Mouse (Mus musculus) neural tube, embryonic 15.5 days (tissue): ENCODE results near the gene Ttll12. TPM values are rescaled to one million over a fixed set of nuclear protein-coding genes. Genes with fewer than 3 reads are reported as not detected.

Experiments
- ATAC-seq: fragments of 200-750 bp; cut with Nextera tagmentation; 2 replicates; pipeline ENCODE4 v1.8.0; 2017; ENCODE audit warnings: mild to moderate bottlenecking, moderate TSS enrichment, moderate library complexity; ENCODE audit not compliant: low FRiP score
- H3K27ac ChIP-seq: fragments of 300-500 bp; sonication (generic); replicated peaks from 2 replicates; pipeline ENCODE4 v1.5.1; 2015; ENCODE audit warnings: mild to moderate bottlenecking, inconsistent platforms
- H3K27me3 ChIP-seq: fragments of 300-500 bp; sonication (generic); replicated peaks from 2 replicates; pipeline ENCODE4 v1.6.1; 2015; ENCODE audit warnings: inconsistent platforms
- H3K36me3 ChIP-seq: fragments of 300-500 bp; sonication (generic); 2 replicates; pipeline ENCODE4 v1.6.1; 2015; ENCODE audit warnings: inconsistent platforms
- H3K4me1 ChIP-seq: fragments of 300-500 bp; sonication (generic); 2 replicates; pipeline ENCODE4 v1.6.1; 2015; ENCODE audit warnings: inconsistent platforms
- H3K4me2 ChIP-seq: fragments of 300-500 bp; sonication (generic); 2 replicates; pipeline ENCODE4 v1.6.1; 2015; ENCODE audit warnings: inconsistent platforms, mild to moderate bottlenecking, moderate library complexity
- H3K4me3 ChIP-seq: fragments of 300-500 bp; sonication (generic); replicated peaks from 2 replicates; pipeline ENCODE4 v1.5.1; 2015; ENCODE audit warnings: mild to moderate bottlenecking, inconsistent platforms
- H3K9ac ChIP-seq: fragments of 300-500 bp; sonication (generic); replicated peaks from 2 replicates; pipeline ENCODE4 v1.6.1; 2015; ENCODE audit warnings: mild to moderate bottlenecking, inconsistent platforms
- H3K9me3 ChIP-seq: fragments of 300-500 bp; sonication (generic); replicated peaks from 2 replicates; pipeline ENCODE4 v1.6.1; 2016; ENCODE audit warnings: inconsistent platforms
- WGBS: fragments of 180-500 bp; shearing (Covaris S2); methylation state at CpG from one replicate; pipeline ENCODE4 v1.1.7; 2015; ENCODE audit warnings: mixed read lengths; 5-methylcytosine and 5-hydroxymethylcytosine counted together
- polyA plus RNA-seq: library from polyadenylated mRNA; unstranded; fragments of >200 nt; fragmentation: Nextera tagmentation; extraction: Ambion mirVana; gene quantifications from 2 replicates; pipeline ENCODE4 v1.2.1, GENCODE M21; 2015

The Ttll12 gene
- polyA plus RNA-seq, 1 experiment from 2014 or later, result 37.3 TPM

- no peak overlapping the region for H3K27ac ChIP-seq
Observed at GRCm38 (mm10) chr15:83615245-83615644, 20.3 kb upstream of the Ttll12 start.

DNA sequence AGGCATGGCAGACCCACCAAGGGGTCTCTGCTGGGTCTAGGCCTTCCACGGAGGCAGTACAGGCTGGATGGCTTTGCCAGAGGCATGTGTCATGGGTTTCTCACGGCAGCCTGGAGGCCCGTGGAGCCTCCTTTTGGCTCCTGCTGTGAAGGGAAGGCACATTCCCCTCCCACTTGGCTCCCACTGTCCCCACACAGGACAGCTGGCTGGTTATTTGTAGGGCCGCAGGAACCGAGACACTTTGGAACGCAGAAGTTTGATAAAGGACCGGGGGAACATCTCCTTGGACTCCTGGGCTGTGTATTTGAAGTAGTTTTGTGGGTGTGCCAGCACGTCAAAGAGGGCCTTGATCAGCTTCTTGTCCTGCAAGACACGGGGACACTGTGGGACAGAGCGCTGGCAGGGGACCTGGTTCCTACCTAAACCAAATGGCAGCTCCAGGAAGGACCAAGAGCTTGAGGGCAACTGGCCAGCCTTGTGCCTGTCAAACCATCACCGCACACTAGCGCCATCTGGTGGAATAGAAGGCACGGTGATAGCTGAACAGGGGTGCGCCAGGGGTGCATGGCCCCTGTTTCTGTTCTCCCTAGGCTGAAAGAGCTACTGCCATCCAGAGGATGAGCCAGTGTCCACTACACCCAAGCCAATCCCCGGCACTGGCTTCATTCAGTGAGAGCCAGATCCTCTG, 12.3 kb upstream of the Ttll12 start:
- Histone ChIP-seq H3K9ac (no peak overlapping the region), H3K9me3 (no peaks in the 10 kb centered on the region), H3K36me3 (no peaks in the 10 kb centered on the region), H3K4me2 (no peak overlapping the region), H3K27me3 (no peaks in the 10 kb centered on the region), H3K4me3 (no peak overlapping the region), H3K27ac (no peak overlapping the region), H3K4me1 (no peaks in the 10 kb centered on the region)
- WGBS, result 50% methylated on average over 15 of the region's 15 CpGs
- no peak for ATAC-seq

More at GRCm38 (mm10) chr15:83615245-83615644, 20.3 kb upstream of the Ttll12 start:
- no peak for ATAC-seq
- H3K36me3 ChIP-seq, result no peaks in the 10 kb centered on the region
- WGBS, result 89% methylated on average over 3 of the region's 3 CpGs
- no peak overlapping the region for H3K4me2 ChIP-seq
- H3K27me3 ChIP-seq, result no peaks in the 10 kb centered on the region
- no peaks in the 10 kb centered on the region for H3K4me1 ChIP-seq
- H3K9me3 ChIP-seq, result no peaks in the 10 kb centered on the region
- H3K4me3 ChIP-seq, result no peak overlapping the region
- H3K9ac ChIP-seq, result no peak overlapping the region

GRCm38 (mm10) chr15:83606700-83607099, 11.7 kb upstream of the Ttll12 start:
- Histone ChIP-seq H3K9me3 (no peaks in the 10 kb centered on the region), H3K36me3 (no peaks in the 10 kb centered on the region), H3K4me1 (no peaks in the 10 kb centered on the region), H3K27me3 (no peaks in the 10 kb centered on the region), H3K4me2 (no peak overlapping the region), H3K9ac (no peak overlapping the region), H3K27ac (no peak overlapping the region), H3K4me3 (no peak overlapping the region)
- ATAC-seq, result no peak
- WGBS, result 92% methylated on average over 8 of the region's 8 CpGs

- no peak overlapping the region for H3K4me3 ChIP-seq
- ATAC-seq, result no peak
- no peaks in the 10 kb centered on the region for H3K36me3 ChIP-seq
- H3K27ac ChIP-seq, result no peak overlapping the region
- WGBS, result 89% methylated on average over 11 of the region's 11 CpGs
- no peaks in the 10 kb centered on the region for H3K9me3 ChIP-seq
- H3K4me2 ChIP-seq, result no peak overlapping the region
- H3K27me3 ChIP-seq, result no peaks in the 10 kb centered on the region
- no peaks in the 10 kb centered on the region for H3K4me1 ChIP-seq
- H3K9ac ChIP-seq, result no peak overlapping the region
Observed at GRCm38 (mm10) chr15:83606216-83606615, 11.3 kb upstream of the Ttll12 start.

DNA sequence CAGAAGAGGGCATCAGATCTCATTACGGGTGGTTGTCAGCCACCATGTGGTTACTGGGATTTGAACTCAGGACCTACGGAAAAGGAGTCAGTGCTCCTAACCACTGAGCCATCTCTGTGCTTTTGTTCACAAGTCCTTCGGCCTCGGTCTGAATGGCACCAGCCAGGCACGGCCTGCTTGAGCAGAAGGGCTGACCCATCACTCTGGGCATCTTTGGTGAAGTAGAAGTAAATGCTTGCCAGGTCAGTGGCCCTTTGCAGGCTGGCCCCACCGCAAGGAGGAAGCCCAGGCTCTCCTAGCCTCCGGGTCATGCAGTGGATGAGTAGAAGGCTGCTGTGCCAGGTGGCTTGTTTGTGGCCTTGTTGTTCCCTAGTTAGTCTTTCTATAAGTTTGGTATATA, 8.5 kb upstream of the Ttll12 start:
- H3K4me1 ChIP-seq, result no peaks in the 10 kb centered on the region
- H3K27me3 ChIP-seq, result no peaks in the 10 kb centered on the region
- WGBS, result 95% methylated on average over 7 of the region's 7 CpGs
- no peaks in the 10 kb centered on the region for H3K36me3 ChIP-seq
- H3K9ac ChIP-seq, result no peak overlapping the region
- ATAC-seq, result no peak
- H3K4me3 ChIP-seq, result no peak overlapping the region
- H3K27ac ChIP-seq, result no peak overlapping the region
- no peak overlapping the region for H3K4me2 ChIP-seq
- no peaks in the 10 kb centered on the region for H3K9me3 ChIP-seq

DNA sequence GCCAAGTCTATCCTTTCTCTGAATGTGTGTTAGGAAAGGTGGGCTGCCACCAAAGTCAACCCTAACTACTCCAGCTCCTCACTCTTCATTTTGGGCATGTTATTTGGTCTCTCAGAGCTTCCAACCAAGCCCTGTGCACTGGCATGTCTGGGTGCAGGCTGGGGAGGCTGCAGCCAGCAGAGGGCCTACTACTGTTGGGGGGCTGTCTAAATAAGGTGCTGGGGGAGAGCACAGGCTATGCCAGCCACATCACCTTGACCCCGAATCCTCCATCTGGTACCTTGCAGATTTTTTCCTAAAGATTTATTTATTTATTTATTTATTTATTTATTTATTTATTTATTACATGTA, 8.1 kb upstream of the Ttll12 start:
- no peak overlapping the region for H3K9ac ChIP-seq
- H3K4me1 ChIP-seq, result no peaks in the 10 kb centered on the region
- WGBS, result 95% methylated on average over 1 of the region's 1 CpGs
- H3K27me3 ChIP-seq, result no peaks in the 10 kb centered on the region
- no peaks in the 10 kb centered on the region for H3K36me3 ChIP-seq
- H3K4me3 ChIP-seq, result no peak overlapping the region
- H3K4me2 ChIP-seq, result no peak overlapping the region
- ATAC-seq, result no peak
- no peak overlapping the region for H3K27ac ChIP-seq
- H3K9me3 ChIP-seq, result no peaks in the 10 kb centered on the region

DNA sequence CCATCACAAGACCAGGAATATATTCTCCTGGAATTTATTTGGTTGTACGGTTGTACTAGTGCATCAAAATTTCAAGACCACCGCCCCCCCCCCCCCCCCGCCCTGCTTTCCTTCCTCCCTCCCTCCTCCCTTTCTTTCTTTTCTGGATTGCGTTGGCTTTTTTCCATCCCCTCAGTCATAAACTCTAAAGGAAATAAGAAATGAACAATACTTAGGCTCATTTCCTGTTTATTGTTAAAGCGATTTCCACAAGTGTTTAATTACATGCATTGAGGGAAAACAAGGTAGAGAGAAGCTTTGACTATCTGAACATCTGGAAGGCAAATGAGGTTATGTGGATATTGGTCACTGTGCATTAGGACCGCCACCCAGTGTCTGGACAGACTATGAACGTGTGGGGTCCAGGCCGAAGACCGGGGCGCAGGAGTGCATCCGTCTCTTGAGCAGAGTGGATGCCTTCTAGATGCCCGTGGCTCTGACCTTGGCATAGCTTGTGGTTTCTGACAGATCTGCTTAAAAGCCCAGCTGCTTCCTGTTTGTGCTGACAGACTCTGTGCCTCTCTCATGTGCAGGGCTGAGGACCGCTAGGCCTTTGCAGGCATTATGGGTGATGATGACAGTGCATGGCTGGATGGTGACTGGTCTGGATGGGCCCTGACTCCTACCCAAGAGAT, 7.6 kb upstream of the Ttll12 start:
- H3K36me3 ChIP-seq, result no peaks in the 10 kb centered on the region
- WGBS, result 80% methylated on average over 13 of the region's 13 CpGs
- no peaks in the 10 kb centered on the region for H3K27me3 ChIP-seq
- no peak overlapping the region for H3K9ac ChIP-seq
- ATAC-seq, result no peak
- H3K9me3 ChIP-seq, result no peaks in the 10 kb centered on the region
- H3K4me2 ChIP-seq, result no peak overlapping the region
- H3K4me3 ChIP-seq, result no peak overlapping the region
- H3K4me1 ChIP-seq, result no peaks in the 10 kb centered on the region
- no peak overlapping the region for H3K27ac ChIP-seq

GRCm38 (mm10) chr15:83601185-83601584, 6.2 kb upstream of the Ttll12 start:
- no peak for ATAC-seq
- no peaks in the 10 kb centered on the region for H3K4me1 ChIP-seq
- WGBS, result 79% methylated on average over 4 of the region's 4 CpGs
- no peak overlapping the region for H3K27ac ChIP-seq
- no peak overlapping the region for H3K4me3 ChIP-seq
- no peaks in the 10 kb centered on the region for H3K9me3 ChIP-seq
- H3K4me2 ChIP-seq, result no peak overlapping the region
- no peaks in the 10 kb centered on the region for H3K36me3 ChIP-seq
- H3K27me3 ChIP-seq, result no peaks in the 10 kb centered on the region
- H3K9ac ChIP-seq, result no peak overlapping the region

- Histone ChIP-seq H3K9ac (no peak overlapping the region), H3K4me1 (peaks cover 33% of the 10 kb centered on the region), H3K27ac (no peak overlapping the region), H3K4me3 (no peak overlapping the region), H3K9me3 (no peaks in the 10 kb centered on the region), H3K36me3 (no peaks in the 10 kb centered on the region), H3K4me2 (no peak overlapping the region), H3K27me3 (no peaks in the 10 kb centered on the region)
- no peak for ATAC-seq
- WGBS, result 93% methylated on average over 4 of the region's 4 CpGs
Observed at GRCm38 (mm10) chr15:83596833-83597232, 1.9 kb upstream of the Ttll12 start.

DNA sequence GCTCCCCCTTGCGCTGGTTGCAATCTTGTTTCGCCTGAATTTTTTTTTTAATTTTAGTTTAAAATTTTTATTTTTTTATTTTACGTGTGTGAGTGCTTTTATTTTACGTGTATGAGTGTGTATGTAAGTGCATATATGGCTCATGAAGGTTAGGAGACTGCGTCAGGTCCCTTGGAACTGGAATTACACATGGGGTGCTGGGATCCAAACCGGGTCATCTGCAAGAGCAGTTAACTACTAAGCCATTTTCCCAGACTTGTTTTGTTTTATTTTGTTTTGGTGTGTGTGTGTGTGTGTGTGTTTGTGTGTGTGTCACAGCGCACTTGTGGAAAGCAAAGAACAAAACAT, 381 bp upstream of the Ttll12 start:
- Histone ChIP-seq H3K9me3 (no peaks in the 10 kb centered on the region), H3K4me2 (peak overlapping the region; percentile 89), H3K27me3 (no peaks in the 10 kb centered on the region), H3K36me3 (no peaks in the 10 kb centered on the region), H3K4me3 (peak overlapping the region; percentile 93), H3K4me1 (peaks cover 40% of the 10 kb centered on the region), H3K9ac (peak overlapping the region; percentile 47; the same call in 1 of the 2 replicates), H3K27ac (peak overlapping the region; percentile 76)
- peak; percentile 49 for ATAC-seq
- 34% methylated on average over 7 of the region's 7 CpGs for WGBS

GRCm38 (mm10) chr15:83593702-83594512, 1.1 kb downstream of the Ttll12 start:
- no peaks in the 10 kb centered on the region for H3K9me3 ChIP-seq
- no peaks in the 10 kb centered on the region for H3K27me3 ChIP-seq
- H3K36me3 ChIP-seq, result no peaks in the 10 kb centered on the region; the same call in 1 of the 2 replicates
- H3K9ac ChIP-seq, result peak overlapping the region; percentile 85
- WGBS, result 8% methylated on average over 19 of the region's 19 CpGs
- H3K4me3 ChIP-seq, result peak overlapping the region; percentile 93
- H3K27ac ChIP-seq, result peak overlapping the region; percentile 80; the same call in 1 of the 2 replicates
- ATAC-seq, result peak; percentile 48
- peaks cover 40% of the 10 kb centered on the region for H3K4me1 ChIP-seq
- peak overlapping the region; percentile 89 for H3K4me2 ChIP-seq

GRCm38 (mm10) chr15:83593189-83593585, 1.8 kb downstream of the Ttll12 start:
- peak overlapping the region; percentile 93 for H3K4me3 ChIP-seq
- no peak for ATAC-seq
- H3K36me3 ChIP-seq, result peaks cover 7% of the 10 kb centered on the region
- H3K27me3 ChIP-seq, result no peaks in the 10 kb centered on the region
- H3K9ac ChIP-seq, result peak overlapping the region; percentile 85; the same call in 1 of the 2 replicates
- peaks cover 40% of the 10 kb centered on the region for H3K4me1 ChIP-seq
- H3K4me2 ChIP-seq, result peak overlapping the region; percentile 89
- no peaks in the 10 kb centered on the region for H3K9me3 ChIP-seq
- no peak overlapping the region for H3K27ac ChIP-seq
